Mouse (Mus musculus) CH12.LX (cell line): ENCODE results near the gene Pald1. TPM values are rescaled to one million over a fixed set of nuclear protein-coding genes. Genes with fewer than 3 reads are reported as not detected.
A peak's percentile ranks its signal among the peaks of the same experiment; 100 is the strongest.

ENCODE experiments used
- DNase-seq: peaks from one replicate; pipeline ENCODE4 v3.0.0-alpha.2; 2013; ENCODE audit errors: extremely low read depth
- H3K27ac ChIP-seq: 2 replicates; pipeline ENCODE4 v1.5.1; 2012; ENCODE audit warnings: low read depth, mild to moderate bottlenecking, control low read depth, moderate library complexity; ENCODE audit not compliant: insufficient read depth
- H3K27me3 ChIP-seq: replicated peaks from 2 replicates; pipeline ENCODE3; 2012; ENCODE audit warnings: inconsistent platforms
- H3K36me3 ChIP-seq, 2 experiments: replicated peaks in 1 of 2; 2 replicates each; pipeline versions ENCODE3 to v1.6.1; 2012; ENCODE audit warnings: inconsistent platforms in 1 of 2, low read length in 1 of 2, mild to moderate bottlenecking in 1 of 2, mixed read lengths in 1 of 2, moderate library complexity in 1 of 2; ENCODE audit not compliant: control insufficient read depth in 1 of 2, insufficient read depth in 1 of 2
- H3K4me1 ChIP-seq, 2 experiments: 2 replicates each; pipeline ENCODE4 v1.6.1; 2012; ENCODE audit warnings: inconsistent platforms in 1 of 2, moderate library complexity in 1 of 2; ENCODE audit not compliant: insufficient read depth in 2 of 2, control insufficient read depth in 1 of 2
- H3K4me2 ChIP-seq: 2 replicates; pipeline ENCODE4 v1.6.1; 2012; ENCODE audit warnings: low read depth, mild to moderate bottlenecking, control low read depth; ENCODE audit not compliant: poor library complexity, insufficient read depth, severe bottlenecking
- H3K4me3 ChIP-seq, 3 experiments: fragments of 150-350 bp in 1 of 3; sonication (generic) in 1 of 3; replicated peaks in 1 of 3; 2 replicates each; pipeline versions ENCODE3 to v1.5.1; 2011 to 2012; ENCODE audit warnings: low read depth in 2 of 3, low read length in 2 of 3, mild to moderate bottlenecking in 2 of 3, moderate library complexity in 2 of 3, control low read depth in 1 of 3, improper control_type of control experiment in 1 of 3, inconsistent platforms in 1 of 3, mixed read lengths in 1 of 3; ENCODE audit not compliant: poor library complexity in 1 of 3
- H3K79me2 ChIP-seq: replicated peaks from 2 replicates; pipeline ENCODE4 v1.6.1; 2012; ENCODE audit warnings: mild to moderate bottlenecking, moderate library complexity; ENCODE audit not compliant: control insufficient read depth, poor library complexity, insufficient read depth, severe bottlenecking; ENCODE audit errors: extremely low read depth
- H3K9ac ChIP-seq: 2 replicates; pipeline ENCODE4 v1.6.1; 2012; ENCODE audit warnings: low read depth, mild to moderate bottlenecking, control low read depth, moderate library complexity; ENCODE audit not compliant: insufficient read depth
- H3K9me3 ChIP-seq: replicated peaks from 2 replicates; pipeline ENCODE3; 2012; ENCODE audit warnings: low read length, inconsistent platforms, mixed read lengths
- BHLHE40 ChIP-seq: IDR thresholded peaks from 2 replicates; pipeline ENCODE4 v1.6.1; 2011; ENCODE audit warnings: mild to moderate bottlenecking, low read depth, low read length, improper control_type of control experiment
- CHD1 ChIP-seq: IDR thresholded peaks from 2 replicates; pipeline ENCODE4 v1.6.1; 2012; ENCODE audit warnings: low read depth, low read length, improper control_type of control experiment, inconsistent platforms
- CHD2 ChIP-seq: IDR thresholded peaks from 2 replicates; pipeline ENCODE4 v1.6.1; 2011; ENCODE audit warnings: low read length, improper control_type of control experiment
- CTCF ChIP-seq, 2 experiments: IDR thresholded peaks in 1 of 2; conservative IDR thresholded peaks in 1 of 2; 2 replicates each; pipeline ENCODE4 v1.5.1; 2011 to 2012; ENCODE audit warnings: low read depth in 2 of 2, low read length in 2 of 2, improper control_type of control experiment in 1 of 2, inconsistent platforms in 1 of 2, mild to moderate bottlenecking in 1 of 2, moderate library complexity in 1 of 2
- E2F4 ChIP-seq: IDR thresholded peaks from 2 replicates; pipeline ENCODE4 v1.6.1; 2011; ENCODE audit warnings: low read depth, low read length, improper control_type of control experiment; ENCODE audit not compliant: insufficient replicate concordance
- GABPA ChIP-seq: IDR thresholded peaks from 2 replicates; pipeline ENCODE4 v1.6.1; 2012; ENCODE audit warnings: low read depth, low read length, improper control_type of control experiment, inconsistent platforms; ENCODE audit not compliant: insufficient replicate concordance
- HCFC1 ChIP-seq: IDR thresholded peaks from 2 replicates; pipeline ENCODE4 v1.6.1; 2012; ENCODE audit warnings: low read depth, mild to moderate bottlenecking, inconsistent platforms, low read length, improper control_type of control experiment
- JUN ChIP-seq: IDR thresholded peaks from 2 replicates; pipeline ENCODE4 v1.6.1; 2011; ENCODE audit warnings: low read depth, mild to moderate bottlenecking, low read length, improper control_type of control experiment, moderate library complexity; ENCODE audit not compliant: insufficient read depth
- JUND ChIP-seq: conservative IDR thresholded peaks from 2 replicates; pipeline ENCODE4 v1.6.1; 2011; ENCODE audit warnings: low read depth, low read length, improper control_type of control experiment
- MAFK ChIP-seq: IDR thresholded peaks from 2 replicates; pipeline ENCODE4 v1.6.1; 2011; ENCODE audit warnings: low read length, improper control_type of control experiment; ENCODE audit not compliant: insufficient replicate concordance
- MAX ChIP-seq: IDR thresholded peaks from 2 replicates; pipeline ENCODE4 v1.6.1; 2011; ENCODE audit warnings: low read length, improper control_type of control experiment
- MAZ ChIP-seq: IDR thresholded peaks from 2 replicates; pipeline ENCODE4 v1.6.1; 2012; ENCODE audit warnings: low read depth, mild to moderate bottlenecking, inconsistent platforms, low read length, improper control_type of control experiment, moderate library complexity
- MEF2A ChIP-seq: IDR thresholded peaks from 2 replicates; pipeline ENCODE4 v1.6.1; 2014; ENCODE audit warnings: low read depth, mild to moderate bottlenecking, inconsistent platforms, low read length, improper control_type of control experiment, borderline replicate concordance
- MXI1 ChIP-seq: IDR thresholded peaks from 2 replicates; pipeline ENCODE4 v1.6.1; 2011; ENCODE audit warnings: mild to moderate bottlenecking, low read depth, low read length, improper control_type of control experiment
- POLR2A ChIP-seq: IDR thresholded peaks from 2 replicates; pipeline ENCODE4 v1.6.1; 2011; ENCODE audit warnings: low read depth, mild to moderate bottlenecking, improper control_type of control experiment, low read length
- RAD21 ChIP-seq: IDR thresholded peaks from 2 replicates; pipeline ENCODE4 v1.6.1; 2011; ENCODE audit warnings: low read depth, mild to moderate bottlenecking, low read length, improper control_type of control experiment, moderate library complexity
- RCOR1 ChIP-seq: conservative IDR thresholded peaks from 2 replicates; pipeline ENCODE4 v1.6.1; 2012; ENCODE audit warnings: low read depth, mild to moderate bottlenecking, inconsistent platforms, low read length, improper control_type of control experiment
- SMC3 ChIP-seq: IDR thresholded peaks from 2 replicates; pipeline ENCODE4 v1.6.1; 2011; ENCODE audit warnings: low read depth, low read length, improper control_type of control experiment
- TBP ChIP-seq: conservative IDR thresholded peaks from 2 replicates; pipeline ENCODE4 v1.6.1; 2011; ENCODE audit warnings: low read depth, low read length, improper control_type of control experiment
- TCF12 ChIP-seq: IDR thresholded peaks from 2 replicates; pipeline ENCODE4 v1.6.1; 2014; ENCODE audit warnings: low read depth, mild to moderate bottlenecking, inconsistent platforms, low read length, improper control_type of control experiment
- USF1 ChIP-seq: IDR thresholded peaks from 2 replicates; pipeline ENCODE4 v1.6.1; 2014; ENCODE audit warnings: low read depth, mild to moderate bottlenecking, inconsistent platforms, low read length, improper control_type of control experiment
- USF2 ChIP-seq: conservative IDR thresholded peaks from 2 replicates; pipeline ENCODE4 v1.6.1; 2011; ENCODE audit warnings: low read depth, low read length, improper control_type of control experiment
- ZC3H11A ChIP-seq: IDR thresholded peaks from 2 replicates; pipeline ENCODE4 v1.6.1; 2012; ENCODE audit warnings: low read depth, mild to moderate bottlenecking, inconsistent platforms, low read length, improper control_type of control experiment
- ZMIZ1 ChIP-seq: IDR thresholded peaks from 2 replicates; pipeline ENCODE4 v1.6.1; 2012; ENCODE audit warnings: low read depth, mild to moderate bottlenecking, inconsistent platforms, low read length, improper control_type of control experiment
- ZNF384 ChIP-seq: IDR thresholded peaks from 2 replicates; pipeline ENCODE4 v1.6.1; 2012; ENCODE audit warnings: low read depth, low read length, improper control_type of control experiment, inconsistent platforms
- dilution Hi-C: fragments of 300-500 bp; cut with MboI; formaldehyde crosslinking; loops from 2 replicates; pipeline ENCODE4 v1.14.3; 2020; ENCODE audit warnings: low sequenced_read_pairs; ENCODE audit not compliant: extremely low pct_unique_long_range_greater_than_20kb, extremely low pct_ligation_motif_present
- in situ Hi-C: fragments of 300-500 bp; cut with MboI; formaldehyde crosslinking; loops from 3 replicates; pipeline ENCODE4 v1.14.3; 2019; ENCODE audit warnings: low sequenced_read_pairs, low pct_ligation_motif_present, low pct_unique_long_range_greater_than_20kb, mixed read lengths
- polyA plus RNA-seq: library from polyadenylated mRNA; unstranded; fragments of >175 nt; gene quantifications from 2 replicates; pipeline ENCODE4 v1.2.1, GENCODE M21; 2012; ENCODE audit warnings: low read depth; ENCODE audit not compliant: insufficient read length
- total RNA-seq, 2 experiments: library from RNA; depleted of rRNA; stranded (reverse); fragments of 300-350 nt in 1 of 2; fragments of >200 nt in 1 of 2; gene quantifications; 2 replicates each; pipeline ENCODE4 v1.2.3; 2012 to 2014

Pald1 gene
- total and polyA plus RNA-seq, 3 experiments = 1.5 to 2.0 (median 1.5) TPM

DNA sequence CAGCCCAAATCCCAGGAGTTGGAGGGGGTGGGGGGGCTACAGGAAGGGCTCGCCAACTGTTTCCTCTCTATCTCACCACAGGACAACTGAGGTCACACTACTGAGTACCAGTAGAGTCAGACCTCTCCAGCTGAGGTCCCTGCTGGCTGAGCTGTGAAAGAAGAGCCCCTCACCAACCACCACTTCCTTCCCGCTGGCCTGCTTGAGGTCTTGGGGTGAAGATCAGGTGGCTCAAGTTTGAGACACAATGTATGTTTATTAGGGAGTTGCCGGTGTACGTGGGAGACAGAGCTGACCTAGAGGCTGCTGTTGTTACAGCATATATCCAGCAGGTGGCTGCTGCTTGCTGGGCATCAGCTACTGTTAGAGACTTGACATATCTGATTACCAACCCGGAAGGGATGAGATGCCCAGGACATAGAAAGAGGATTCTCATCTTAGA, 107.6 kb downstream of the Pald1 start (continued):
- TF ChIP-seq TCF12 (no peak), USF2 (no peak), USF1 (no peak), ZNF384 (no peak), POLR2A (no peak), ZC3H11A (peak; percentile 13; the same call in 1 of the 2 replicates), BHLHE40 (no peak), TBP (no peak)

DNA sequence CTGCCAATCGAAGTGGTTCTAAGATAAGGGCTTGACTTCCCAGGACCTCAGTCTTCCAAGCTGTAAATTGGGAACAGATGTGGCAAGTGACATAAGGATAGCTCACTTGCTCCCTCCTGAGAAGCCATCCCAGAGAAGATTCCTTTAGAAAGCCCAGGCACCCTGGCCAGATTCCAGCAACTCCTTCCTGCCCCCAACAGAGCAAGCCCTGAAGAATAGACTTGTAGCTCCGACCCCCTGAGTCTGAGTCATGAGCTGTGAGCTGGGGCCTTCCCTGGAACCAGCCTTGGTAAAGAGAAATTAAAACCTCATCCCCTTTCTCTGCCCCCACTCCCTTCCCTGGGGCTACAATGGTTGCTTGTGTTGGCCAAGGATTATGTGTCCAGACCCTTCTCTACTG, 108.8 kb downstream of the Pald1 start:
- DNase-seq = no peak
- Histone ChIP-seq H3K27ac (no peak overlapping the region), H3K4me1 (peaks cover 5 to 18% of the 10 kb centered on the region in 2 experiments), H3K4me3 (no peak overlapping the region), H3K9me3 (no peaks in the 10 kb centered on the region), H3K4me2 (no peak overlapping the region), H3K36me3 (no peaks in the 10 kb centered on the region), H3K9ac (no peak overlapping the region), H3K27me3 (peaks cover 2% of the 10 kb centered on the region)
- dilution Hi-C loops = no loop called here
- in situ Hi-C loops = no loop called here
- no peak for TF ChIP-seq MAX
- TF ChIP-seq USF1 = no peak
- no peak for TF ChIP-seq TCF12
- no peak for TF ChIP-seq ZC3H11A
- TF ChIP-seq MEF2A = no peak
- TF ChIP-seq JUN = no peak
- no peak for TF ChIP-seq CHD1
- no peak for TF ChIP-seq GABPA
- TF ChIP-seq MAFK = no peak
- TF ChIP-seq MAZ = no peak
- no peak for TF ChIP-seq MXI1
- TF ChIP-seq, all 38 proteins: peak for 0
- H3K79me2 ChIP-seq = no peaks in the 10 kb centered on the region

DNA sequence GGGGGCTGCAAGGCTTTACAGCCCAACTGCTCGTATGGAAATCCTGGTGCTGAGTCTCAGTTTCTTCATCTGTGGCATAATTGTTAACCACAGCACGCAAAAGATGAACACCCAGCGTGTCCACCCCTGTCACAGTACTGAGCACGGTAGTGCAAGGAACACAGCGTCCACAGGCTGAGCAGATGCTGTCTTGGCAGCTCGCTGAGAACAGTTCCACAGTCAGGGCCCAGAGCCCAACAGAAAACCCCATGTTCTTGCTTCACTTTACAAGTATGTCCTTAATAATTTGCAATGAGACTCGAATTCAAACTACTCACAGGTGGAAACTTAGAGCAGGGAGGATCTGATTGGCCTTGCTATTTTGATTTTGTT, 109.5 kb downstream of the Pald1 start:
- Histone ChIP-seq H3K4me1 (peaks cover 3 to 18% of the 10 kb centered on the region in 2 experiments), H3K4me3 (no peak overlapping the region), H3K4me2 (no peak overlapping the region), H3K36me3 (no peaks in the 10 kb centered on the region), H3K27ac (no peak overlapping the region), H3K79me2 (no peaks in the 10 kb centered on the region), H3K27me3 (peaks cover 2% of the 10 kb centered on the region), H3K9ac (no peak overlapping the region), H3K9me3 (no peaks in the 10 kb centered on the region)
- in situ Hi-C loops = no loop called here
- dilution Hi-C loops = no loop called here
- TF ChIP-seq CTCF (conservative IDR thresholded peaks at IDR 0.05 in 1 of 2, IDR thresholded peaks at IDR 0.05 in 1 of 2; ENCODE audit: low read depth in 2 of 2, low read length in 2 of 2) (no peak), POLR2A (no peak), JUND (no peak), HCFC1 (no peak), RAD21 (no peak), SMC3 (no peak), CHD2 (no peak), ZNF384 (no peak), CHD1 (no peak), E2F4 (no peak), GABPA (no peak), MXI1 (no peak), RCOR1 (no peak), ZMIZ1 (no peak)
- DNase-seq = no peak
